ENCODE assay signal across 12 mouse cellular contexts in genomic region chr1:63225890-63226289, GRCm38 (mm10). TPM values are rescaled to one million over a fixed set of nuclear protein-coding genes. Genes with fewer than 3 reads are reported as not detected.
DNase-seq lines count a peak whose midpoint lies in the region; ATAC-seq lines count a peak whose summit lies in the region.
"Had no signal": no experiment of that assay in that cellular context is flagged by ENCODE, and none has a peak within 500 bp of the region (broad histone marks: within the 10 kb centered on the region; RNA-seq: fewer than 3 reads in every experiment).

No protein-coding gene starts in this region.

- ATAC-seq in heart, embryonic 15.5 days (replicated peaks; ENCODE audit: insufficient number of reproducible peaks, insufficient read depth, low FRiP score, low read depth), result peak; percentile 72; the same call in 1 of the 2 replicates
- no peak for ATAC-seq in neural tube, embryonic 15.5 days (ENCODE audit: low FRiP score)
- ATAC-seq in embryonic facial prominence, embryonic 14.5 days (ENCODE audit: low read depth), result peak; percentile 79
- ATAC-seq in activated CD4-positive, CD25-positive, alpha-beta regulatory T cell, adult 4 months, result no peak
- ATAC-seq: forebrain, embryonic 13.5 days had no signal

- 9% methylated on average over 7 of the region's 7 CpGs for WGBS in heart, embryonic 15.5 days
- WGBS in neural tube, embryonic 15.5 days, result 10% methylated on average over 7 of the region's 7 CpGs
- 12% methylated on average over 7 of the region's 7 CpGs for WGBS in embryonic facial prominence, embryonic 14.5 days

- H3K9ac ChIP-seq in heart, embryonic 15.5 days, result no peak overlapping the region
- H3K9ac ChIP-seq in neural tube, embryonic 15.5 days (replicated peaks), result no peak overlapping the region
- no peak overlapping the region for H3K9ac ChIP-seq in embryonic facial prominence, embryonic 14.5 days (ENCODE audit: low read depth, low read length)
- H3K9ac ChIP-seq: forebrain, embryonic 13.5 days; liver, embryonic 14.5 days had no signal

- H3K27me3 ChIP-seq in heart, embryonic 15.5 days, result no peaks in the 10 kb centered on the region
- no peaks in the 10 kb centered on the region for H3K27me3 ChIP-seq in neural tube, embryonic 15.5 days (replicated peaks)
- no peaks in the 10 kb centered on the region for H3K27me3 ChIP-seq in embryonic facial prominence, embryonic 14.5 days (replicated peaks; ENCODE audit: control insufficient read depth, insufficient read depth, low read length)
- H3K27me3 ChIP-seq: forebrain, embryonic 13.5 days had no signal

- DNase-seq in heart, postnatal 14 days, result no peak
- DNase-seq in neural tube, embryonic 10.5 days (ENCODE audit: extremely low spot score, low spot score), result peak; percentile 40
- peak; percentile 79 for DNase-seq in embryonic facial prominence, embryonic 14.5 days (ENCODE audit: low spot score)
- no peak for DNase-seq in right cerebral cortex, postnatal 4 days
- DNase-seq: cerebellum, postnatal 36 days; kidney, adult 2 months had no signal

- H3K27ac ChIP-seq in heart, embryonic 15.5 days, result no peak overlapping the region
- no peak overlapping the region for H3K27ac ChIP-seq in neural tube, embryonic 15.5 days (replicated peaks)
- no peak overlapping the region for H3K27ac ChIP-seq in embryonic facial prominence, embryonic 14.5 days (replicated peaks; ENCODE audit: low read depth, low read length)
- H3K27ac ChIP-seq: forebrain, embryonic 13.5 days; liver, embryonic 14.5 days; macrophage had no signal

- intact Hi-C loops in heart, postnatal 14 days (cut with DNase I), result no loop called here

- H3K36me3 ChIP-seq in heart, embryonic 15.5 days, result no peaks in the 10 kb centered on the region
- H3K36me3 ChIP-seq in neural tube, embryonic 15.5 days, result no peaks in the 10 kb centered on the region
- H3K36me3 ChIP-seq in embryonic facial prominence, embryonic 14.5 days (ENCODE audit: control insufficient read depth, insufficient read depth, low read length), result no peaks in the 10 kb centered on the region

- H3K4me1 ChIP-seq in heart, embryonic 15.5 days (replicated peaks), result peaks cover 8% of the 10 kb centered on the region
- H3K4me1 ChIP-seq in neural tube, embryonic 15.5 days, result no peaks in the 10 kb centered on the region
- H3K4me1 ChIP-seq in embryonic facial prominence, embryonic 14.5 days (ENCODE audit: control insufficient read depth, insufficient read depth, low read length), result 0 out of 2 replicates have a peak, but pooled peaks cover 4% of the 10 kb centered on the region
- H3K4me1 ChIP-seq: forebrain, embryonic 13.5 days had no signal

- no peak overlapping the region for H3K4me3 ChIP-seq in heart, embryonic 15.5 days
- no peak overlapping the region for H3K4me3 ChIP-seq in neural tube, embryonic 15.5 days (replicated peaks)
- H3K4me3 ChIP-seq in embryonic facial prominence, embryonic 14.5 days (ENCODE audit: low read depth, low read length), result no peak overlapping the region
- H3K4me3 ChIP-seq: forebrain, embryonic 13.5 days had no signal

- H3K4me2 ChIP-seq in heart, embryonic 15.5 days, result no peak overlapping the region
- no peak overlapping the region for H3K4me2 ChIP-seq in neural tube, embryonic 15.5 days
- no peak overlapping the region for H3K4me2 ChIP-seq in embryonic facial prominence, embryonic 14.5 days (ENCODE audit: low read depth, low read length)
- H3K4me2 ChIP-seq: forebrain, embryonic 13.5 days had no signal

- no peaks in the 10 kb centered on the region for H3K9me3 ChIP-seq in heart, embryonic 15.5 days (replicated peaks)
- no peaks in the 10 kb centered on the region for H3K9me3 ChIP-seq in neural tube, embryonic 15.5 days (replicated peaks)
- no peaks in the 10 kb centered on the region for H3K9me3 ChIP-seq in embryonic facial prominence, embryonic 14.5 days (ENCODE audit: control insufficient read depth, low read length)
- H3K9me3 ChIP-seq: forebrain, embryonic 13.5 days had no signal

RNA-seq across cellular contexts. Expression of gene Gpr1, which starts 11.5 kb away (rescaled TPM):
- polyA plus RNA-seq in heart, embryonic 15.5 days (2015; fragmentation: Nextera tagmentation; extraction: Ambion mirVana), result 0.11 and 0.14 TPM in 2 replicates
- under 1 TPM; 0.36 to 0.59 TPM for total RNA-seq in heart, postnatal 14 days (2021)
- 0.54 and 0.78 TPM in 2 replicates for polyA plus RNA-seq in neural tube, embryonic 15.5 days (2015; fragmentation: Nextera tagmentation; extraction: Ambion mirVana)
- polyA plus RNA-seq in embryonic facial prominence, embryonic 14.5 days (2014; fragmentation: Nextera tagmentation; extraction: Ambion mirVana), result 0.41 and 0.64 TPM in 2 replicates
- under 1 TPM in 1 of 2 experiments, not detected in 1; 0.46 TPM for polyA plus RNA-seq in activated CD4-positive, CD25-positive, alpha-beta regulatory T cell, adult 4 months (2017; shearing (Covaris generic))
- polyA plus RNA-seq: liver, embryonic 14.5 days; macrophage had no signal

RNA-seq across cellular contexts. Expression of gene Zdbf2, which starts 47.2 kb away (rescaled TPM):
- polyA plus RNA-seq in heart, embryonic 15.5 days (2015; fragmentation: Nextera tagmentation; extraction: Ambion mirVana), result 6.2 TPM in 2 replicates
- 1 to 10 TPM; 1.3 to 1.4 TPM for total RNA-seq in heart, postnatal 14 days (2021)
- 24.8 and 31.3 TPM in 2 replicates for polyA plus RNA-seq in neural tube, embryonic 15.5 days (2015; fragmentation: Nextera tagmentation; extraction: Ambion mirVana)
- polyA plus RNA-seq in embryonic facial prominence, embryonic 14.5 days (2014; fragmentation: Nextera tagmentation; extraction: Ambion mirVana), result 25.7 and 30.6 TPM in 2 replicates
- not detected for polyA plus RNA-seq in activated CD4-positive, CD25-positive, alpha-beta regulatory T cell, adult 4 months (2017; shearing (Covaris generic))
- polyA plus RNA-seq: macrophage had no signal

RNA-seq across cellular contexts. Expression of gene Ndufs1, which starts 49.3 kb away (rescaled TPM):
- 344 and 378 TPM in 2 replicates for polyA plus RNA-seq in heart, embryonic 15.5 days (2015; fragmentation: Nextera tagmentation; extraction: Ambion mirVana)
- total RNA-seq in heart, postnatal 14 days (2021), result 100 to 1,000 TPM; 776 to 791 TPM
- polyA plus RNA-seq in neural tube, embryonic 15.5 days (2015; fragmentation: Nextera tagmentation; extraction: Ambion mirVana), result 160 and 161 TPM in 2 replicates
- polyA plus RNA-seq in embryonic facial prominence, embryonic 14.5 days (2014; fragmentation: Nextera tagmentation; extraction: Ambion mirVana), result 122 and 131 TPM in 2 replicates
- 100 to 1,000 TPM; 105 to 118 TPM for polyA plus RNA-seq in activated CD4-positive, CD25-positive, alpha-beta regulatory T cell, adult 4 months (2017; shearing (Covaris generic))

RNA-seq across cellular contexts. Expression of gene Eef1b2, which starts 49.3 kb away (rescaled TPM):
- polyA plus RNA-seq in heart, embryonic 15.5 days (2015; fragmentation: Nextera tagmentation; extraction: Ambion mirVana), result 249 and 320 TPM in 2 replicates
- total RNA-seq in heart, postnatal 14 days (2021), result 100 to 1,000 TPM; 353 to 397 TPM
- polyA plus RNA-seq in neural tube, embryonic 15.5 days (2015; fragmentation: Nextera tagmentation; extraction: Ambion mirVana), result 484 and 500 TPM in 2 replicates
- 733 and 744 TPM in 2 replicates for polyA plus RNA-seq in embryonic facial prominence, embryonic 14.5 days (2014; fragmentation: Nextera tagmentation; extraction: Ambion mirVana)
- 1,000 to 10,000 TPM; 1,216 to 1,318 TPM for polyA plus RNA-seq in activated CD4-positive, CD25-positive, alpha-beta regulatory T cell, adult 4 months (2017; shearing (Covaris generic))

Comparison
In these comparisons a context has a peak if more than half of its experiments do, and no peak if none do; other contexts are left out.
1. ATAC-seq: peak in heart, embryonic 15.5 days (single experiment) and embryonic facial prominence, embryonic 14.5 days (single experiment); none in neural tube, embryonic 15.5 days (single experiment) and activated CD4-positive, CD25-positive, alpha-beta regulatory T cell, adult 4 months (single experiment).
2. DNase-seq: peak in neural tube, embryonic 10.5 days (single experiment) and embryonic facial prominence, embryonic 14.5 days (single experiment); none in heart, postnatal 14 days (0 of 2) and right cerebral cortex, postnatal 4 days (single experiment).